Mouse (Mus musculus): ENCODE results near the gene Dexi.

DNA sequence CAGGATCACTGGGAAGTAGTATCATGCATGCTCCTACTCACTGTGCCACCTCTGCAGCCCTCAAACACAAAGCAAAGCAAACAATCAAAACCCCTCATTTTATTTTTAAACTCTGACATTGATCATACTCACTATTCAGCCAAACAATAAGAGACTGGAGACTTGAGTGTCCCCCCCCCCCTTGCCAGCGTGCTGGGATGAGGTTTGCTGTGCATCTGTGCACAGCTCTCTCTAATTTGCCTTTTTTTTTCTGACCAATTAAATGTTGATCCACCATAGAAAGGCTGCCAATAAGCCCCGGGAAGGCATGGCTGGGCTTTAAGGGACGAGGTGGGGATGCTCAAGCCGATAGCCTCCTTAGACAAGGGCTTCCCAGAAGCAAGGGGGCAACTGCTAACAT, 35.4 kb downstream of the Dexi start:
- no peak for TF ChIP-seq CTCF (IDR thresholded peaks at IDR 0.05; ENCODE audit: borderline replicate concordance, insufficient read depth, low read depth, low read length)
- no peak for TF ChIP-seq POLR2A (IDR thresholded peaks at IDR 0.05; ENCODE audit: borderline replicate concordance, insufficient read depth, low read length)

All from cerebellum, adult 2 months (tissue).